24 mouse cellular contexts compared by ENCODE assay signal in genomic region chr7:111183512-111183911, GRCm38 (mm10).
A peak's percentile ranks its signal among the peaks of the same experiment; 100 is the strongest.
DNase-seq lines count a peak whose midpoint lies in the region; ATAC-seq lines count a peak whose summit lies in the region.
"Had no signal": no experiment of that assay in that cellular context is flagged by ENCODE, and none has a peak within 500 bp of the region (broad histone marks: within the 10 kb centered on the region; RNA-seq: fewer than 3 reads in every experiment).

No protein-coding gene starts in this region.

- WGBS in heart, embryonic 12.5 days, result 38% methylated on average over 3 of the region's 3 CpGs
- WGBS in kidney, embryonic 16.5 days, result 58% methylated on average over 3 of the region's 3 CpGs
- 58% methylated on average over 3 of the region's 3 CpGs for WGBS in forebrain, embryonic 15.5 days

- ATAC-seq in heart, embryonic 12.5 days (ENCODE audit: insufficient number of reproducible peaks, low FRiP score), result no peak
- no peak for ATAC-seq in kidney, embryonic 16.5 days (ENCODE audit: low FRiP score, low TSS enrichment)
- no peak for ATAC-seq in forebrain, embryonic 15.5 days (replicated peaks)
- ATAC-seq: CD4-positive, CD25-positive, alpha-beta regulatory T cell, adult 4 months; forebrain, embryonic 14.5 days; intestine, postnatal 0 days had no signal

- no peaks in the 10 kb centered on the region for H3K36me3 ChIP-seq in heart, embryonic 12.5 days
- no peaks in the 10 kb centered on the region for H3K36me3 ChIP-seq in kidney, embryonic 16.5 days (ENCODE audit: insufficient read depth, low read length)
- no peaks in the 10 kb centered on the region for H3K36me3 ChIP-seq in forebrain, embryonic 15.5 days
- H3K36me3 ChIP-seq: embryonic facial prominence, embryonic 15.5 days; hindbrain, embryonic 12.5 days; lung, embryonic 15.5 days; neural tube, embryonic 12.5 days had no signal

- no peaks in the 10 kb centered on the region for H3K27me3 ChIP-seq in heart, embryonic 12.5 days (replicated peaks)
- no peaks in the 10 kb centered on the region for H3K27me3 ChIP-seq in kidney, embryonic 16.5 days (ENCODE audit: insufficient read depth, low read length)
- H3K27me3 ChIP-seq in forebrain, embryonic 15.5 days, result no peaks in the 10 kb centered on the region
- H3K27me3 ChIP-seq: embryonic facial prominence, embryonic 15.5 days; hindbrain, embryonic 12.5 days; lung, embryonic 15.5 days; neural tube, embryonic 12.5 days had no signal

- no peak overlapping the region for H3K4me2 ChIP-seq in heart, embryonic 12.5 days
- no peak overlapping the region for H3K4me2 ChIP-seq in kidney, embryonic 16.5 days (replicated peaks; ENCODE audit: low read depth, low read length)
- no peak overlapping the region for H3K4me2 ChIP-seq in forebrain, embryonic 15.5 days (replicated peaks)
- H3K4me2 ChIP-seq: embryonic facial prominence, embryonic 15.5 days; hindbrain, embryonic 12.5 days; lung, embryonic 15.5 days; neural tube, embryonic 12.5 days had no signal

- no peak overlapping the region for H3K4me3 ChIP-seq in heart, embryonic 12.5 days
- H3K4me3 ChIP-seq in kidney, embryonic 16.5 days (ENCODE audit: low read length), result no peak overlapping the region
- H3K4me3 ChIP-seq in forebrain, embryonic 15.5 days, result no peak overlapping the region
- H3K4me3 ChIP-seq: embryonic facial prominence, embryonic 15.5 days; hindbrain, embryonic 12.5 days; left cerebral cortex, adult 2 months; lung, embryonic 15.5 days; neural tube, embryonic 12.5 days had no signal

- H3K9me3 ChIP-seq in heart, embryonic 12.5 days (replicated peaks), result no peaks in the 10 kb centered on the region
- H3K9me3 ChIP-seq in kidney, embryonic 16.5 days (ENCODE audit: low read length), result no peaks in the 10 kb centered on the region
- no peaks in the 10 kb centered on the region for H3K9me3 ChIP-seq in forebrain, embryonic 15.5 days
- H3K9me3 ChIP-seq: embryonic facial prominence, embryonic 15.5 days; hindbrain, embryonic 12.5 days; lung, embryonic 15.5 days; neural tube, embryonic 12.5 days had no signal

- peak overlapping the region; percentile 65 for H3K27ac ChIP-seq in heart, embryonic 12.5 days (ENCODE audit: poor library complexity, severe bottlenecking)
- H3K27ac ChIP-seq in kidney, embryonic 16.5 days (ENCODE audit: low read length), result no peak overlapping the region
- H3K27ac ChIP-seq in forebrain, embryonic 15.5 days (replicated peaks), result no peak overlapping the region
- H3K27ac ChIP-seq: embryonic facial prominence, embryonic 15.5 days; hindbrain, embryonic 12.5 days; left cerebral cortex, adult 2 months; liver, embryonic 14.5 days; lung, embryonic 15.5 days; neural tube, embryonic 12.5 days had no signal

- no peak overlapping the region for H3K9ac ChIP-seq in heart, embryonic 12.5 days
- no peak overlapping the region for H3K9ac ChIP-seq in kidney, embryonic 16.5 days (replicated peaks; ENCODE audit: low read length)
- H3K9ac ChIP-seq in forebrain, embryonic 15.5 days (replicated peaks), result no peak overlapping the region
- H3K9ac ChIP-seq: embryonic facial prominence, embryonic 15.5 days; hindbrain, embryonic 12.5 days; liver, embryonic 14.5 days; lung, embryonic 15.5 days; neural tube, embryonic 12.5 days had no signal

- peak; percentile 33 for DNase-seq in gastrocnemius, adult 18-20 months (ENCODE audit: low spot score)
- no peak for DNase-seq in gastrocnemius, postnatal 14 days
- no peak for DNase-seq in heart, postnatal 4 days
- DNase-seq in kidney, postnatal 36 days, result peak; percentile 20 to 28
- peak; percentile 54 for DNase-seq in skeletal muscle tissue, adult 2 months (ENCODE audit: low read depth, low spot score)
- DNase-seq: adrenal gland, postnatal 25 days; cerebellum, adult 8-10 months; cerebellum, postnatal 36 days; embryo, embryonic 11 days; lung, postnatal 4 days; midbrain, embryonic 14.5 days; right cerebral cortex, postnatal 14 days had no signal

- H3K4me1 ChIP-seq in heart, embryonic 12.5 days (replicated peaks), result peaks cover 42% of the 10 kb centered on the region
- H3K4me1 ChIP-seq in kidney, embryonic 16.5 days (ENCODE audit: insufficient read depth, low read length), result peaks cover 20% of the 10 kb centered on the region; the same call in 1 of the 2 replicates
- peaks cover 7% of the 10 kb centered on the region; the same call in 1 of the 2 replicates for H3K4me1 ChIP-seq in forebrain, embryonic 15.5 days

- intact Hi-C loops in gastrocnemius, postnatal 14 days (cut with DNase I; ENCODE audit: low total_unique reads), result loop anchor here (2.0 to 5.0 kb wide), 2 partner anchors 59 to 784 kb away; no protein-coding TSS in a partner anchor

Comparison
In these comparisons a context has a peak if more than half of its experiments do, and no peak if none do; other contexts are left out.
1. DNase-seq: peak in gastrocnemius, adult 18-20 months (single experiment), kidney, postnatal 36 days (2 of 2) and skeletal muscle tissue, adult 2 months (single experiment); none in gastrocnemius, postnatal 14 days (single experiment) and heart, postnatal 4 days (single experiment).